Mouse (Mus musculus): ENCODE measurements around the gene Xpnpep2. TPM values are rescaled to one million over a fixed set of nuclear protein-coding genes. Genes with fewer than 3 reads are reported as not detected.

The Xpnpep2 gene
- polyA plus RNA-seq, 1 experiment from 2014 or later = 2.2 TPM

GRCm38 (mm10) chrX:48181844-48182243, 73.3 kb downstream of the Xpnpep2 start:
- 77% methylated on average over 6 of the region's 6 CpGs for WGBS
- Histone ChIP-seq H3K27ac (ENCODE audit: low read depth) (no peak overlapping the region), H3K9ac (ENCODE audit: low read length) (no peak overlapping the region), H3K36me3 (ENCODE audit: control insufficient read depth, insufficient read depth, low read length) (peaks cover 4% of the 10 kb centered on the region; the same call in 1 of the 2 replicates), H3K4me3 (ENCODE audit: low read depth, low read length) (no peak overlapping the region), H3K4me2 (ENCODE audit: low read length) (no peak overlapping the region), H3K27me3 (replicated peaks; ENCODE audit: control insufficient read depth, insufficient read depth, low read length) (no peaks in the 10 kb centered on the region), H3K9me3 (ENCODE audit: control insufficient read depth, low read length) (no peaks in the 10 kb centered on the region), H3K4me1 (replicated peaks; ENCODE audit: control insufficient read depth, insufficient read depth, low read length) (no peaks in the 10 kb centered on the region)
- ATAC-seq (replicated peaks; ENCODE audit: low FRiP score, low TSS enrichment, low read depth) (no peak), DNase-seq (ENCODE audit: low spot score) (no peak)

DNA sequence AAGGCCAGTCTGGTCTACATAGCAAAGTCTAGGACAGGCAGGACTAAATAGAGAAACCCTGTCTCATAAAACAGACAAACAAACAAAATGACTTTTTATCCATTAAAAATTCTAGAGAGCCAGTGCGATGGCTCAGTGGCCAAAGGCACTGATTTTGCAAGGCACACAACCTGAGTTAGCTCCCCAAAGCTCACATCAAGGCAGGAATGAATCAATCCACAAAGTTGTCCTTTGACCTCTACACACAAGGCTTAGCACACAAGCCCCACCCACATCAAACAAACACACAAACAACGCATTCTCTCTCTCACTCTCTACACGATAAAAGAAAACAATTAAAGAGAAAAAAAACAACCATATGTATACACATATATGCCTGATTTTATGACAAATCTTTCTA, 76.2 kb downstream of the Xpnpep2 start:
- H3K4me1 ChIP-seq (replicated peaks; ENCODE audit: control insufficient read depth, insufficient read depth, low read length) = no peaks in the 10 kb centered on the region
- H3K9me3 ChIP-seq (ENCODE audit: control insufficient read depth, low read length) = no peaks in the 10 kb centered on the region
- H3K36me3 ChIP-seq (ENCODE audit: control insufficient read depth, insufficient read depth, low read length) = no peaks in the 10 kb centered on the region; the same call in 1 of the 2 replicates
- H3K4me3 ChIP-seq (ENCODE audit: low read depth, low read length) = no peak overlapping the region
- H3K27me3 ChIP-seq (replicated peaks; ENCODE audit: control insufficient read depth, insufficient read depth, low read length) = no peaks in the 10 kb centered on the region
- no peak overlapping the region for H3K4me2 ChIP-seq (ENCODE audit: low read length)
- ATAC-seq (replicated peaks; ENCODE audit: low FRiP score, low TSS enrichment, low read depth) (no peak), DNase-seq (ENCODE audit: low spot score) (no peak)
- no peak overlapping the region for H3K27ac ChIP-seq (ENCODE audit: low read depth)
- WGBS = 72% methylated on average over 3 of the region's 3 CpGs
- no peak overlapping the region for H3K9ac ChIP-seq (ENCODE audit: low read length)

Other genes starting within 250 kb of the Xpnpep2 start
- 28.5 and 37.3 TPM in 2 replicates for gene Smarca1, start 215.8 kb upstream of the Xpnpep2 start, polyA plus RNA-seq (2014; fragmentation: Nextera tagmentation; extraction: Ambion mirVana)
- gene Ocrl, start 196.3 kb upstream of the Xpnpep2 start, polyA plus RNA-seq (2014; fragmentation: Nextera tagmentation; extraction: Ambion mirVana) = 21.5 and 23.9 TPM in 2 replicates
- 4.9 and 5.5 TPM in 2 replicates for gene Apln, start 73.9 kb upstream of the Xpnpep2 start, polyA plus RNA-seq (2014; fragmentation: Nextera tagmentation; extraction: Ambion mirVana)
- 3.0 and 3.4 TPM in 2 replicates for gene Sash3, start 37.7 kb downstream of the Xpnpep2 start, polyA plus RNA-seq (2014; fragmentation: Nextera tagmentation; extraction: Ambion mirVana)
- 6.3 and 8.6 TPM in 2 replicates for gene Zdhhc9, start 100.2 kb downstream of the Xpnpep2 start, polyA plus RNA-seq (2014; fragmentation: Nextera tagmentation; extraction: Ambion mirVana)
- gene Utp14a, start 148.1 kb downstream of the Xpnpep2 start, polyA plus RNA-seq (2014; fragmentation: Nextera tagmentation; extraction: Ambion mirVana) = 17.0 and 19.6 TPM in 2 replicates
- gene Bcorl1, start 232.6 kb downstream of the Xpnpep2 start, polyA plus RNA-seq (2014; fragmentation: Nextera tagmentation; extraction: Ambion mirVana) = 7.6 and 7.7 TPM in 2 replicates